Mouse (Mus musculus) limb, embryonic 14.5 days (tissue): Measurements from ENCODE around the gene Fa2h. TPM values are rescaled to one million over a fixed set of nuclear protein-coding genes. Genes with fewer than 3 reads are reported as not detected.

ENCODE experiments used
- ATAC-seq: fragments of 200-750 bp; cut with Nextera tagmentation; 2 replicates; pipeline ENCODE4 v1.8.0; 2017; ENCODE audit warnings: low read depth, moderate number of reproducible peaks, moderate TSS enrichment; ENCODE audit not compliant: low FRiP score
- DNase-seq: peaks from one replicate; pipeline ENCODE4 v3.0.0-alpha.2; 2015; ENCODE audit warnings: low spot score
- H3K27ac ChIP-seq: fragments of 300-500 bp; sonication (generic); replicated peaks from 2 replicates; pipeline ENCODE4 v1.5.1; 2014; ENCODE audit warnings: low read depth, mild to moderate bottlenecking, low read length, moderate library complexity, mixed read lengths
- H3K27me3 ChIP-seq: fragments of 300-500 bp; sonication (generic); 2 replicates; pipeline ENCODE4 v1.6.1; 2014; ENCODE audit warnings: low read length, mixed read lengths; ENCODE audit not compliant: control insufficient read depth, insufficient read depth
- H3K36me3 ChIP-seq: fragments of 300-500 bp; sonication (generic); 2 replicates; pipeline ENCODE4 v1.6.1; 2014; ENCODE audit warnings: mild to moderate bottlenecking, low read length, moderate library complexity, mixed read lengths; ENCODE audit not compliant: control insufficient read depth, insufficient read depth
- H3K4me1 ChIP-seq: fragments of 300-500 bp; sonication (generic); 2 replicates; pipeline ENCODE4 v1.6.1; 2014; ENCODE audit warnings: antibody characterized with exemption, low read length, mixed read lengths; ENCODE audit not compliant: control insufficient read depth, insufficient read depth
- H3K4me2 ChIP-seq: fragments of 300-500 bp; sonication (generic); replicated peaks from 2 replicates; pipeline ENCODE4 v1.6.1; 2014; ENCODE audit warnings: low read depth, mild to moderate bottlenecking, low read length, moderate library complexity; ENCODE audit not compliant: severe bottlenecking
- H3K4me3 ChIP-seq: fragments of 300-500 bp; sonication (generic); replicated peaks from 2 replicates; pipeline ENCODE4 v1.5.1; 2014; ENCODE audit warnings: low read length
- H3K9ac ChIP-seq: fragments of 300-500 bp; sonication (generic); 2 replicates; pipeline ENCODE4 v1.6.1; 2014; ENCODE audit warnings: mild to moderate bottlenecking, low read depth, low read length, moderate library complexity; ENCODE audit not compliant: severe bottlenecking
- H3K9me3 ChIP-seq: fragments of 300-500 bp; sonication (generic); 2 replicates; pipeline ENCODE4 v1.6.1; 2016; ENCODE audit warnings: low read length; ENCODE audit not compliant: control insufficient read depth
- POLR2A ChIP-seq: fragments of 200-500 bp; IDR thresholded peaks from 2 replicates; pipeline ENCODE4 v1.8.0; 2012; ENCODE audit warnings: inconsistent platforms, mild to moderate bottlenecking, moderate library complexity, borderline replicate concordance; ENCODE audit not compliant: insufficient read depth, insufficient read length; ENCODE audit errors: extremely low read depth
- WGBS: fragments of 180-500 bp; shearing (Covaris S2); extraction: QIAGEN DNeasy Blood & Tissue Kit; methylation state at CpG from one replicate; pipeline ENCODE4 v1.1.7; 2014; 5-methylcytosine and 5-hydroxymethylcytosine counted together
- polyA plus RNA-seq, 2 experiments: library from polyadenylated mRNA; depleted of rRNA in 1 of 2; stranded (reverse) in 1 of 2; unstranded in 1 of 2; fragments of >200 nt; fragmentation: Nextera tagmentation in 1 of 2; extraction: Ambion mirVana in 1 of 2; gene quantifications; 2 replicates each; pipeline versions ENCODE4 v1.2.1 to v1.2.3; 2012 to 2014

Fa2h gene
- polyA plus RNA-seq, 2 experiments, result not detected

DNA sequence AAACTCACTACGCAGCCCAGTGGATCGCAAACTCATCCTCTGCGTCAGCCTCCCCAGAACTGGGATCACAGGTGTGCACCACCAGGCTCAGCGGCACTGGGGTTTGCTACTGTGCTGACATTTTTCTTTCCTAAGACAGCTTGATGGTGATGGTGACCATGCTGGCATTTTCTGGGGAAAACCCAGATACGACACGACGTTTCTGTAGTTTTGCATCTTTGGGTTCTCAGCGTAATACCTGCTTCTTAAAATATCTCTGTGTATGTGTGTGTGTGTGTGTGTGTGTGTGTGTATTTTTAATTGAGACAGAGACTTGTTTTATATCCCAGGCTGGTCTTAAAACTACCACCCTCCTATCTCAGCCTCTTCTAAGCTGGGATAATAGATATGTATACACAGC, 26.3 kb downstream of the Fa2h start:
- Histone ChIP-seq H3K4me1 (no peaks in the 10 kb centered on the region), H3K9me3 (no peaks in the 10 kb centered on the region), H3K4me2 (peak overlapping the region; percentile 23; the same call in 1 of the 2 replicates), H3K36me3 (no peaks in the 10 kb centered on the region), H3K27ac (no peak overlapping the region), H3K4me3 (no peak overlapping the region), H3K27me3 (no peaks in the 10 kb centered on the region), H3K9ac (no peak overlapping the region)
- WGBS, result 78% methylated on average over 8 of the region's 8 CpGs
- ATAC-seq (no peak), DNase-seq (no peak)
- no peak for TF ChIP-seq POLR2A

DNA sequence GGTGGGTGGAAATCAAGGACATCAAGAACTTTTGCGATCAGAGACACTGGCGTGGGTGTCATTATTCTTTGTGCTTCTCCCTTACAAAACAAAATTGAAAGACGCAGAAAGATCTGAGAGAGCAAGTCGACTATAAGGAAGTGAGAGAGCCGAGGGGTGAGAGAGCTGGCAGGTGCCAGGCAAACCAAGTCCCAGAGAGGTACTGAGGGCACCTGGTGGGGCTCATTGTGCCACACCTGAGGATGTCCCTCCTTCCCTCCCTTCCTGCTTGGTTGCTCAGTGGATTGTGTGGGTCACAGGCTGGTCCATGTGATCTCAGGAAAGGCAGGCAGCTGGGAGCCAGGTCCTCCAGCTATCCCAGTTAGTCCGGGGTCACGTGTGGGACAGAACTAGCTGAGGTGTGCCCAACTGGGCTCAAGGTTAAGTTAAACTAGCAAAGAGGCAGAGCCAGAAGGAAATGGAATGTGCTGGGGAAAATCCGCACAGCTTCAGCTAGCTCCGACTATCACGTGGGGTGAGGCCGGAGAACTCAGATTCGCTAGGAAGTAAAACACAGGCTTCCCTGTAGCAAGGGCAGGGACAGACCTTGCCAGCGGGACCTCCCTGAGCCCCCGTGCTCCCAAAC, 26.9 kb downstream of the Fa2h start:
- WGBS, result 39% methylated on average over 13 of the region's 14 CpGs
- peak overlapping the region; percentile 23; the same call in 1 of the 2 replicates for H3K4me2 ChIP-seq
- no peak for ATAC-seq
- H3K9me3 ChIP-seq, result no peaks in the 10 kb centered on the region
- no peak overlapping the region for H3K27ac ChIP-seq
- H3K36me3 ChIP-seq, result no peaks in the 10 kb centered on the region
- no peak for DNase-seq
- no peak for TF ChIP-seq POLR2A
- no peak overlapping the region for H3K9ac ChIP-seq
- H3K4me1 ChIP-seq, result no peaks in the 10 kb centered on the region
- no peak overlapping the region for H3K4me3 ChIP-seq
- H3K27me3 ChIP-seq, result no peaks in the 10 kb centered on the region

DNA sequence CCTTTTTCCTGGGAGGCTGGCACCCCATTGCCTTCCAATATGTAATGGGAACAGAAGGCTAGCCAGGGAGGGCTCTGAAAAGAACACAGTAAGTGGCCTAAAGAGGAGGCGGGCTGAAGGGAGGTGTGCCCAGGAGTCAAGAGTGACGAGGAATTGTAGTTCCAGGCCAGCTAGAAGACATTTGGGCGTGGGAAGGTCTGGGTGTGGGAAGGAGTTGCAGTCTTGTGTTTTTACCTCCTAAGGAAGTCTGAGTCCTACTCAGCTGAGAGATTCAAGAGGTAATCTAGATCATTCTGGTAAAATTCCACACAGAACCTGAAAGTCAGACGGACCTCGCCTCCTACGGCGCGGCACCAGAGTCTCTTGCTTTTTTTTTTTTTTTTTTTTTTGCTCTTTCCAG, 30.1 kb downstream of the Fa2h start:
- no peaks in the 10 kb centered on the region for H3K36me3 ChIP-seq
- no peaks in the 10 kb centered on the region for H3K27me3 ChIP-seq
- DNase-seq (no peak), ATAC-seq (no peak)
- H3K4me3 ChIP-seq, result no peak overlapping the region
- 77% methylated on average over 8 of the region's 8 CpGs for WGBS
- no peaks in the 10 kb centered on the region for H3K9me3 ChIP-seq
- no peak for TF ChIP-seq POLR2A
- no peak overlapping the region for H3K9ac ChIP-seq
- H3K27ac ChIP-seq, result no peak overlapping the region
- no peaks in the 10 kb centered on the region for H3K4me1 ChIP-seq
- no peak overlapping the region for H3K4me2 ChIP-seq

DNA sequence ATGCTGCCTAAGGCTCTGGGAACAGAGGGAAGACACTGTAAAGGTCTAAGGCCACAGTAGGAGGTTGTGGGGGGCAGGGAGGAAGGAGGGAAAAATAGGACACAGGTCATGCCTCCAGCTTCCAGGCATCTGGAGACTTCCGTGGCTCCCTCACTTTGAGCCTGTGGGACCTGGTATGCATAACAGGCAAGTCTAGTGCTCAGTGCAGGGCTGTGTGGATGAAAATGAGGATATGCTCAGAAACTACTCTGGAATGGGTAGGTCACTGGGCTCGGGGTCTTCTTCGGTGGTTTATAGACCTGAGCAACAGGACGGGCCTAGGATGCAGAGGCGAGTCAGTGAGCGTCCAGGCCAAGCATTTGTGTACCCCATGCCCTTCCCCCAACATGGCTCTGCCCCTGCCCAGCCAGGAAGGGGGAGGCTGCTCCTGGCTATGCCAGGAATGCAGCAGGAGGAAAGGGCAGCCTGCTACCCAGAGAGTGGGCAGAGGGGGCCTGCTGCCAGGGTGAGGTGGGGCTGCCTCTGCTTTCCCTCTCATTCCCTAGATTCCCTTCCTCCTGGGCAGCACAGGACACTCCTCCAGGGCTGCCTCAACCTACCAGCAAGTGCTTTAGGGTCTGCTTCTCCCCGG, 32.9 kb downstream of the Fa2h start:
- ATAC-seq, result no peak
- Histone ChIP-seq H3K4me3 (no peak overlapping the region), H3K9me3 (no peaks in the 10 kb centered on the region), H3K27ac (no peak overlapping the region), H3K27me3 (no peaks in the 10 kb centered on the region), H3K36me3 (no peaks in the 10 kb centered on the region), H3K9ac (no peak overlapping the region), H3K4me1 (no peaks in the 10 kb centered on the region), H3K4me2 (no peak overlapping the region)
- TF ChIP-seq POLR2A, result no peak
- no peak for DNase-seq
- WGBS, result 71% methylated on average over 7 of the region's 7 CpGs

DNA sequence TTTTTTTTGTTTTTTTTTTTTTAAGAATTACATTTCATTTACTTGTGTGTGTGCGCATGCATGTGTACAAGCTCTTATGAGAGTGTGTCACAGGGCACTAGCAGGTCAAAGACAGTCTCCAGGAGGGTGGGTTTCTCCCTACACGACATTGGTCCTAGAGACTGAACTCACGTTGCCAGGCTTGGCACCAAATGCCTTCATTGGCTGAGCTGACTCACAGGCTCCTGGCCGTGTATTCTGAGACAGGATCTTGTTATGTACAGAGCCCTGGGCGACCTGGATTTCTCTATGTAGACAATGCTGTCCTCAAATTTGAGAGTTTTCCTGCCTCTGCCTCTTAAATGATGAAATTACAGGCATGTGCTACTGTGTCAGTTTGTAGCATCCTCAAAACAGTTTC, 33.7 kb downstream of the Fa2h start:
- Histone ChIP-seq H3K36me3 (no peaks in the 10 kb centered on the region), H3K27ac (no peak overlapping the region), H3K4me2 (no peak overlapping the region), H3K27me3 (no peaks in the 10 kb centered on the region), H3K9me3 (no peaks in the 10 kb centered on the region), H3K9ac (no peak overlapping the region), H3K4me3 (no peak overlapping the region), H3K4me1 (no peaks in the 10 kb centered on the region)
- no peak for TF ChIP-seq POLR2A
- DNase-seq (no peak), ATAC-seq (no peak)
- WGBS, result 66% methylated on average over 5 of the region's 5 CpGs
